ENCODE assay signal across 9 mouse cellular contexts in genomic region chr5:140611021-140611583, GRCm38 (mm10). TPM values are rescaled to one million over a fixed set of nuclear protein-coding genes. Genes with fewer than 3 reads are reported as not detected.
DNase-seq lines count a peak whose midpoint lies in the region; ATAC-seq and TF ChIP-seq lines count a peak whose summit lies in the region.
"Had no signal": no experiment of that assay in that cellular context is flagged by ENCODE, and none has a peak within 500 bp of the region (broad histone marks: within the 10 kb centered on the region; RNA-seq: fewer than 3 reads in every experiment).

No protein-coding gene starts in this region.

- CTCF ChIA-PET in Patski (lab: Charles Lee) = no interaction called here

- under 1% methylated on average over 21 of the region's 21 CpGs for whole genome bisulfite sequencing in forebrain, embryonic 14.5 days

- no peaks in the 10 kb centered on the region for H3K9me3 ChIP-seq in forebrain, embryonic 14.5 days (replicated peaks; ENCODE audit: control insufficient read depth, low read length)

- no peak for TF ChIP-seq CTCF in Patski (IDR thresholded peaks at IDR 0.05)

- H3K4me2 ChIP-seq in forebrain, embryonic 14.5 days (ENCODE audit: low read length) = peak overlapping the region; percentile 87

- peak overlapping the region; percentile 64 for H3K4me3 ChIP-seq in forebrain, embryonic 14.5 days (ENCODE audit: low read depth, low read length)

- peaks cover 26% of the 10 kb centered on the region for H3K36me3 ChIP-seq in forebrain, embryonic 14.5 days (ENCODE audit: control insufficient read depth, insufficient read depth, low read length)

- H3K4me1 ChIP-seq in forebrain, embryonic 14.5 days (ENCODE audit: control insufficient read depth, insufficient read depth, low read length) = peaks cover 36% of the 10 kb centered on the region

- H3K27me3 ChIP-seq in Patski = no peaks in the 10 kb centered on the region
- H3K27me3 ChIP-seq in forebrain, embryonic 14.5 days (replicated peaks; ENCODE audit: control insufficient read depth, insufficient read depth, low read length) = peaks cover 3% of the 10 kb centered on the region; the same call in 1 of the 2 replicates

- POLR2A ChIA-PET in Patski (lab: Charles Lee) = interaction anchor here (1.1 to 1.2 kb wide), 3 partner anchors 11 to 109 kb away, joined by 3 to 7 read pairs (median 5); no protein-coding TSS in a partner anchor

- H3K9ac ChIP-seq in forebrain, embryonic 14.5 days (ENCODE audit: low read length) = peak overlapping the region; percentile 84

- ATAC-seq in Patski = peak; percentile 42
- peak; percentile 42 for ATAC-seq in forebrain, embryonic 14.5 days

- peak overlapping the region; percentile 97 for H3K27ac ChIP-seq in forebrain, embryonic 14.5 days (ENCODE audit: low read depth, low read length)

- in situ Hi-C loops in Patski (cut with MboI; ENCODE audit: low pct_unique_long_range_greater_than_20kb) = no loop called here

- DNase-seq in Patski (ENCODE audit: low read depth, low spot score) = no peak
- DNase-seq in brain, adult 2 months (ENCODE audit: low read depth, low spot score) = peak; percentile 91
- peak; percentile 92 for DNase-seq in forebrain, embryonic 14.5 days (ENCODE audit: low spot score)
- peak; percentile 90 for DNase-seq in heart, postnatal 4 days
- DNase-seq in layer of hippocampus, postnatal 36 days = peak; percentile 68 to 74
- DNase-seq in mesoderm, embryonic 11.5 days (ENCODE audit: low read depth, low spot score) = peak; percentile 87
- DNase-seq in right cerebral cortex, postnatal 4 days = peak; percentile 70
- no peak for DNase-seq in thymus, postnatal 25 days

RNA-seq across cellular contexts. Expression of gene Lfng, which starts 4.0 kb away (rescaled TPM):
- polyA plus RNA-seq in Patski (2021) = 56.0 TPM
- 30.9 TPM in 2 replicates for polyA plus RNA-seq in forebrain, embryonic 14.5 days (2014; fragmentation: Nextera tagmentation; extraction: Ambion mirVana)
- 10 to 100 TPM; 11.6 to 12.1 TPM for total RNA-seq in heart, postnatal 4 days (2021)
- total RNA-seq in layer of hippocampus, postnatal 36 days (2021) = 10 to 100 TPM; 20.3 to 30.8 TPM

RNA-seq across cellular contexts. Expression of gene Ttyh3, which starts 37.7 kb away (rescaled TPM):
- polyA plus RNA-seq in Patski (2021) = 95.0 TPM
- 65.8 and 72.3 TPM in 2 replicates for polyA plus RNA-seq in forebrain, embryonic 14.5 days (2014; fragmentation: Nextera tagmentation; extraction: Ambion mirVana)
- total RNA-seq in heart, postnatal 4 days (2021) = 10 to 100 TPM; 83.0 to 90.4 TPM
- 100 to 1,000 TPM; 191 to 221 TPM for total RNA-seq in layer of hippocampus, postnatal 36 days (2021)

RNA-seq across cellular contexts. Expression of gene Grifin, which starts 46.2 kb away (rescaled TPM):
- polyA plus RNA-seq in Patski (2021) = 1.4 TPM
- 0.38 TPM in 1 of 2 replicates, not detected in the other for polyA plus RNA-seq in forebrain, embryonic 14.5 days (2014; fragmentation: Nextera tagmentation; extraction: Ambion mirVana)
- total RNA-seq in heart, postnatal 4 days (2021) = not detected
- under 1 TPM in 1 of 2 experiments, not detected in 1; 0.62 TPM for total RNA-seq in layer of hippocampus, postnatal 36 days (2021)
- total RNA-seq: layer of hippocampus, postnatal 14 days had no signal

Comparison
In these comparisons a context has a peak if more than half of its experiments do, and no peak if none do; other contexts are left out.
1. DNase-seq: peak in brain, adult 2 months (single experiment), forebrain, embryonic 14.5 days (single experiment), heart, postnatal 4 days (single experiment), layer of hippocampus, postnatal 36 days (2 of 2), mesoderm, embryonic 11.5 days (single experiment) and right cerebral cortex, postnatal 4 days (single experiment); none in Patski (single experiment) and thymus, postnatal 25 days (single experiment).